Mouse (Mus musculus) midbrain, embryonic 12.5 days (tissue): ENCODE data around the gene Ralgds. TPM values are rescaled to one million over a fixed set of nuclear protein-coding genes. Genes with fewer than 3 reads are reported as not detected.

ENCODE experiments used
- ATAC-seq: fragments of 200-750 bp; cut with Nextera tagmentation; 2 replicates; pipeline ENCODE4 v1.8.0; 2017; ENCODE audit warnings: low read depth, moderate TSS enrichment, moderate library complexity; ENCODE audit not compliant: low FRiP score
- H3K27ac ChIP-seq: fragments of 300-500 bp; sonication (generic); replicated peaks from 2 replicates; pipeline ENCODE4 v1.5.1; 2016; ENCODE audit warnings: mild to moderate bottlenecking
- H3K27me3 ChIP-seq: fragments of 300-500 bp; sonication (generic); 2 replicates; pipeline ENCODE4 v1.6.1; 2016; ENCODE audit warnings: mild to moderate bottlenecking
- H3K36me3 ChIP-seq: fragments of 300-500 bp; sonication (generic); 2 replicates; pipeline ENCODE4 v1.6.1; 2016
- H3K4me1 ChIP-seq: fragments of 300-500 bp; sonication (generic); 2 replicates; pipeline ENCODE4 v1.6.1; 2016
- H3K4me2 ChIP-seq: fragments of 300-500 bp; sonication (generic); replicated peaks from 2 replicates; pipeline ENCODE4 v1.6.1; 2016; ENCODE audit warnings: mild to moderate bottlenecking, moderate library complexity
- H3K4me3 ChIP-seq: fragments of 300-500 bp; sonication (generic); 2 replicates; pipeline ENCODE4 v1.5.1; 2016; ENCODE audit warnings: mild to moderate bottlenecking
- H3K9ac ChIP-seq: fragments of 300-500 bp; sonication (generic); replicated peaks from 2 replicates; pipeline ENCODE4 v1.6.1; 2016; ENCODE audit warnings: mild to moderate bottlenecking, moderate library complexity
- H3K9me3 ChIP-seq: fragments of 300-500 bp; sonication (generic); 2 replicates; pipeline ENCODE4 v1.6.1; 2016; ENCODE audit warnings: mild to moderate bottlenecking
- WGBS: fragments of 180-500 bp; shearing (Covaris S2); methylation state at CpG from one replicate; pipeline ENCODE4 v1.1.7; 2016; 5-methylcytosine and 5-hydroxymethylcytosine counted together
- polyA plus RNA-seq: library from polyadenylated mRNA; unstranded; fragments of >200 nt; fragmentation: Nextera tagmentation; extraction: Ambion mirVana; gene quantifications from 2 replicates; pipeline ENCODE4 v1.2.1, GENCODE M21; 2016

Ralgds gene
- polyA plus RNA-seq, 1 experiment from 2014 or later: 87.6 TPM

- Histone ChIP-seq H3K4me1 (no peaks in the 10 kb centered on the region), H3K27me3 (no peaks in the 10 kb centered on the region), H3K9ac (no peak overlapping the region), H3K36me3 (no peaks in the 10 kb centered on the region), H3K4me3 (no peak overlapping the region), H3K4me2 (no peak overlapping the region), H3K27ac (no peak overlapping the region), H3K9me3 (no peaks in the 10 kb centered on the region)
- ATAC-seq: no peak
- 83% methylated on average over 20 of the region's 20 CpGs for WGBS
Observed at GRCm38 (mm10) chr2:28479208-28480204, 33.4 kb upstream of the Ralgds start.

- Histone ChIP-seq H3K4me3 (no peak overlapping the region), H3K9ac (no peak overlapping the region), H3K4me1 (no peaks in the 10 kb centered on the region), H3K36me3 (no peaks in the 10 kb centered on the region), H3K27ac (no peak overlapping the region), H3K9me3 (no peaks in the 10 kb centered on the region), H3K4me2 (no peak overlapping the region), H3K27me3 (no peaks in the 10 kb centered on the region)
- 79% methylated on average over 2 of the region's 2 CpGs for whole genome bisulfite sequencing
- ATAC-seq: no peak
Observed at GRCm38 (mm10) chr2:28483861-28484260, 29.1 kb upstream of the Ralgds start.

- no peaks in the 10 kb centered on the region for H3K27me3 ChIP-seq
- no peak overlapping the region for H3K4me2 ChIP-seq
- 90% methylated on average over 2 of the region's 2 CpGs for WGBS
- H3K4me1 ChIP-seq: no peaks in the 10 kb centered on the region
- H3K9ac ChIP-seq: no peak overlapping the region
- no peaks in the 10 kb centered on the region for H3K9me3 ChIP-seq
- H3K36me3 ChIP-seq: no peaks in the 10 kb centered on the region
- H3K27ac ChIP-seq: no peak overlapping the region
- no peak overlapping the region for H3K4me3 ChIP-seq
- ATAC-seq: no peak
Observed at GRCm38 (mm10) chr2:28494521-28494920, 18.4 kb upstream of the Ralgds start.

GRCm38 (mm10) chr2:28495207-28495756 is 17.6 kb upstream of the Ralgds start:
- 84% methylated on average over 14 of the region's 14 CpGs for WGBS
- Histone ChIP-seq H3K9me3 (no peaks in the 10 kb centered on the region), H3K27me3 (no peaks in the 10 kb centered on the region), H3K9ac (no peak overlapping the region), H3K27ac (no peak overlapping the region), H3K4me2 (no peak overlapping the region), H3K4me1 (no peaks in the 10 kb centered on the region), H3K36me3 (no peaks in the 10 kb centered on the region), H3K4me3 (no peak overlapping the region)
- ATAC-seq: no peak

GRCm38 (mm10) chr2:28495801-28496595 is 16.9 kb upstream of the Ralgds start:
- no peak overlapping the region for H3K4me2 ChIP-seq
- no peaks in the 10 kb centered on the region for H3K4me1 ChIP-seq
- no peak overlapping the region for H3K4me3 ChIP-seq
- WGBS: 84% methylated on average over 16 of the region's 16 CpGs
- H3K27ac ChIP-seq: no peak overlapping the region
- no peak overlapping the region for H3K9ac ChIP-seq
- no peaks in the 10 kb centered on the region for H3K36me3 ChIP-seq
- no peaks in the 10 kb centered on the region for H3K9me3 ChIP-seq
- no peak for ATAC-seq
- H3K27me3 ChIP-seq: no peaks in the 10 kb centered on the region

- no peak within 1 kb of the TSS for H3K4me3 ChIP-seq
- no peaks in the 10 kb centered on the region for H3K4me1 ChIP-seq
- no peaks in the 10 kb centered on the region for H3K27me3 ChIP-seq
- no peak within 1 kb of the TSS for H3K4me2 ChIP-seq
- no peaks in the 10 kb centered on the region for H3K36me3 ChIP-seq
- no peak within 1 kb of the TSS for H3K9ac ChIP-seq
- H3K9me3 ChIP-seq: no peaks in the 10 kb centered on the region
- 71% methylated on average over 5 of the region's 5 CpGs for WGBS
- ATAC-seq: no peak
- no peak within 1 kb of the TSS for H3K27ac ChIP-seq
Observed at GRCm38 (mm10) chr2:28496671-28497070, 16.3 kb upstream of the Ralgds start, which contains the start of gene Gbgt1. Gbgt1 (plus strand) TSS chr2:28496891.

GRCm38 (mm10) chr2:28497561-28497960 is 15.4 kb upstream of the Ralgds start:
- no peaks in the 10 kb centered on the region for H3K9me3 ChIP-seq
- no peak overlapping the region for H3K4me2 ChIP-seq
- no peak overlapping the region for H3K27ac ChIP-seq
- H3K9ac ChIP-seq: no peak overlapping the region
- H3K4me3 ChIP-seq: no peak overlapping the region
- ATAC-seq: no peak
- H3K36me3 ChIP-seq: no peaks in the 10 kb centered on the region
- H3K4me1 ChIP-seq: no peaks in the 10 kb centered on the region
- WGBS: 84% methylated on average over 5 of the region's 5 CpGs
- no peaks in the 10 kb centered on the region for H3K27me3 ChIP-seq

GRCm38 (mm10) chr2:28498431-28498830 is 14.5 kb upstream of the Ralgds start:
- Histone ChIP-seq H3K27me3 (no peaks in the 10 kb centered on the region), H3K4me1 (no peaks in the 10 kb centered on the region), H3K4me2 (no peak overlapping the region), H3K36me3 (no peaks in the 10 kb centered on the region), H3K4me3 (no peak overlapping the region), H3K27ac (no peak overlapping the region), H3K9ac (no peak overlapping the region), H3K9me3 (no peaks in the 10 kb centered on the region)
- ATAC-seq: no peak
- 89% methylated on average over 4 of the region's 4 CpGs for WGBS

- H3K27me3 ChIP-seq: no peaks in the 10 kb centered on the region
- no peak for ATAC-seq
- WGBS: 88% methylated on average over 10 of the region's 10 CpGs
Observed at GRCm38 (mm10) chr2:28502987-28503386, 9.9 kb upstream of the Ralgds start.

GRCm38 (mm10) chr2:28504676-28505075 is 8.2 kb upstream of the Ralgds start:
- WGBS: 89% methylated on average over 13 of the region's 13 CpGs
- Histone ChIP-seq H3K9ac (no peak overlapping the region), H3K4me2 (no peak overlapping the region), H3K9me3 (no peaks in the 10 kb centered on the region), H3K4me3 (no peak overlapping the region), H3K27ac (no peak overlapping the region), H3K36me3 (no peaks in the 10 kb centered on the region), H3K27me3 (no peaks in the 10 kb centered on the region), H3K4me1 (no peaks in the 10 kb centered on the region)
- ATAC-seq: no peak

More at GRCm38 (mm10) chr2:28502987-28503386, 9.9 kb upstream of the Ralgds start:
- Histone ChIP-seq H3K4me3 (no peak overlapping the region), H3K9me3 (no peaks in the 10 kb centered on the region), H3K36me3 (no peaks in the 10 kb centered on the region), H3K4me1 (no peaks in the 10 kb centered on the region), H3K4me2 (no peak overlapping the region), H3K9ac (no peak overlapping the region), H3K27ac (no peak overlapping the region)

- no peak for ATAC-seq
- WGBS: 84% methylated on average over 3 of the region's 3 CpGs
- 0 out of 2 replicates have a peak, but pooled peaks cover 1% of the 10 kb centered on the region for H3K27me3 ChIP-seq
Observed at GRCm38 (mm10) chr2:28505795-28506194, 7.1 kb upstream of the Ralgds start, which contains the start of gene Gm10134. Gm10134 (plus strand) TSS chr2:28506095.

More at GRCm38 (mm10) chr2:28505795-28506194, 7.1 kb upstream of the Ralgds start, which contains the start of gene Gm10134:
- H3K9ac ChIP-seq: no peak within 1 kb of the TSS
- H3K27ac ChIP-seq: no peak within 1 kb of the TSS
- H3K9me3 ChIP-seq: no peaks in the 10 kb centered on the region
- H3K4me2 ChIP-seq: no peak within 1 kb of the TSS
- no peaks in the 10 kb centered on the region for H3K36me3 ChIP-seq
- no peak within 1 kb of the TSS for H3K4me3 ChIP-seq
- no peaks in the 10 kb centered on the region for H3K4me1 ChIP-seq
